Mouse (Mus musculus): Measurements from ENCODE around the gene Fam178b. TPM values are rescaled to one million over a fixed set of nuclear protein-coding genes. Genes with fewer than 3 reads are reported as not detected.

Fam178b gene
- polyA plus RNA-seq, 1 experiment from 2014 or later = not detected

GRCm38 (mm10) chr1:36593099-36593498, 89.9 kb downstream of the Fam178b start:
- Histone ChIP-seq H3K27ac (no peak overlapping the region), H3K79me2 (ENCODE audit: inconsistent target) (no peaks in the 10 kb centered on the region), H3K4me3 (ENCODE audit: inconsistent target) (no peak overlapping the region), H3K36me3 (ENCODE audit: inconsistent target) (no peaks in the 10 kb centered on the region)
- 33% methylated on average over 1 of the region's 1 CpGs for WGBS (ENCODE audit: missing documents)

GRCm38 (mm10) chr1:36591408-36591807, 91.6 kb downstream of the Fam178b start:
- Histone ChIP-seq H3K4me3 (ENCODE audit: inconsistent target) (no peak overlapping the region), H3K36me3 (ENCODE audit: inconsistent target) (no peaks in the 10 kb centered on the region), H3K79me2 (ENCODE audit: inconsistent target) (no peaks in the 10 kb centered on the region), H3K27ac (no peak overlapping the region)
- 5% methylated on average over 2 of the region's 2 CpGs for WGBS (ENCODE audit: missing documents)

- Histone ChIP-seq H3K36me3 (ENCODE audit: inconsistent target) (no peaks in the 10 kb centered on the region), H3K4me3 (ENCODE audit: inconsistent target) (no peak overlapping the region), H3K79me2 (ENCODE audit: inconsistent target) (no peaks in the 10 kb centered on the region), H3K27ac (no peak overlapping the region)
- 94% methylated on average over 9 of the region's 9 CpGs for whole genome bisulfite sequencing (ENCODE audit: missing documents)
Observed at GRCm38 (mm10) chr1:36590664-36591063, 92.3 kb downstream of the Fam178b start.

GRCm38 (mm10) chr1:36589486-36589885, 93.5 kb downstream of the Fam178b start:
- H3K79me2 ChIP-seq (ENCODE audit: inconsistent target) = no peaks in the 10 kb centered on the region
- 83% methylated on average over 6 of the region's 6 CpGs for WGBS (ENCODE audit: missing documents)

GRCm38 (mm10) chr1:36588476-36589450, 94.2 kb downstream of the Fam178b start:
- Histone ChIP-seq H3K27ac (no peak overlapping the region), H3K36me3 (ENCODE audit: inconsistent target) (no peaks in the 10 kb centered on the region), H3K4me3 (ENCODE audit: inconsistent target) (no peak overlapping the region), H3K79me2 (ENCODE audit: inconsistent target) (no peaks in the 10 kb centered on the region)
- WGBS (ENCODE audit: missing documents) = 75% methylated on average over 12 of the region's 13 CpGs

More at GRCm38 (mm10) chr1:36589486-36589885, 93.5 kb downstream of the Fam178b start:
- no peaks in the 10 kb centered on the region for H3K36me3 ChIP-seq (ENCODE audit: inconsistent target)
- H3K4me3 ChIP-seq (ENCODE audit: inconsistent target) = no peak overlapping the region
- no peak overlapping the region for H3K27ac ChIP-seq

GRCm38 (mm10) chr1:36587860-36588259, 95.1 kb downstream of the Fam178b start:
- Histone ChIP-seq H3K4me3 (ENCODE audit: inconsistent target) (no peak overlapping the region), H3K27ac (no peak overlapping the region), H3K79me2 (ENCODE audit: inconsistent target) (no peaks in the 10 kb centered on the region), H3K36me3 (ENCODE audit: inconsistent target) (no peaks in the 10 kb centered on the region)
- WGBS (ENCODE audit: missing documents) = 90% methylated on average over 6 of the region's 6 CpGs

- Histone ChIP-seq H3K4me3 (ENCODE audit: inconsistent target) (no peak overlapping the region), H3K36me3 (ENCODE audit: inconsistent target) (no peaks in the 10 kb centered on the region), H3K79me2 (ENCODE audit: inconsistent target) (no peaks in the 10 kb centered on the region), H3K27ac (no peak overlapping the region)
- WGBS (ENCODE audit: missing documents) = 93% methylated on average over 4 of the region's 4 CpGs
Observed at GRCm38 (mm10) chr1:36586288-36586687, 96.7 kb downstream of the Fam178b start.

- Histone ChIP-seq H3K36me3 (ENCODE audit: inconsistent target) (no peaks in the 10 kb centered on the region), H3K4me3 (ENCODE audit: inconsistent target) (no peak overlapping the region), H3K27ac (no peak overlapping the region), H3K79me2 (ENCODE audit: inconsistent target) (no peaks in the 10 kb centered on the region)
- 88% methylated on average over 8 of the region's 8 CpGs for WGBS (ENCODE audit: missing documents)
Observed at GRCm38 (mm10) chr1:36583408-36584116, 99.4 kb downstream of the Fam178b start.

- Histone ChIP-seq H3K79me2 (ENCODE audit: inconsistent target) (no peaks in the 10 kb centered on the region), H3K36me3 (ENCODE audit: inconsistent target) (no peaks in the 10 kb centered on the region), H3K27ac (no peak overlapping the region), H3K4me3 (ENCODE audit: inconsistent target) (no peak overlapping the region)
- WGBS (ENCODE audit: missing documents) = 86% methylated on average over 8 of the region's 8 CpGs
Observed at GRCm38 (mm10) chr1:36582211-36582610, 100.8 kb downstream of the Fam178b start.

GRCm38 (mm10) chr1:36581260-36581659, 101.7 kb downstream of the Fam178b start:
- Histone ChIP-seq H3K79me2 (ENCODE audit: inconsistent target) (no peaks in the 10 kb centered on the region), H3K4me3 (ENCODE audit: inconsistent target) (no peak overlapping the region), H3K27ac (no peak overlapping the region), H3K36me3 (ENCODE audit: inconsistent target) (no peaks in the 10 kb centered on the region)
- 95% methylated on average over 5 of the region's 5 CpGs for WGBS (ENCODE audit: missing documents)

- no peaks in the 10 kb centered on the region for H3K36me3 ChIP-seq (ENCODE audit: inconsistent target)
- 41% methylated on average over 17 of the region's 17 CpGs for WGBS (ENCODE audit: missing documents)
- H3K4me3 ChIP-seq (ENCODE audit: inconsistent target) = no peak overlapping the region
- no peak overlapping the region for H3K27ac ChIP-seq
- H3K79me2 ChIP-seq (ENCODE audit: inconsistent target) = no peaks in the 10 kb centered on the region
Observed at GRCm38 (mm10) chr1:36580384-36581207, 102.4 kb downstream of the Fam178b start.

- no peaks in the 10 kb centered on the region for H3K36me3 ChIP-seq (ENCODE audit: inconsistent target)
- H3K79me2 ChIP-seq (ENCODE audit: inconsistent target) = no peaks in the 10 kb centered on the region
- 81% methylated on average over 5 of the region's 6 CpGs for whole genome bisulfite sequencing (ENCODE audit: missing documents)
- H3K4me3 ChIP-seq (ENCODE audit: inconsistent target) = no peak overlapping the region
- H3K27ac ChIP-seq = no peak overlapping the region
Observed at GRCm38 (mm10) chr1:36579974-36580383, 103.0 kb downstream of the Fam178b start.

GRCm38 (mm10) chr1:36576991-36577675, 105.8 kb downstream of the Fam178b start:
- H3K27ac ChIP-seq = no peak overlapping the region
- H3K4me3 ChIP-seq (ENCODE audit: inconsistent target) = no peak overlapping the region
- no peaks in the 10 kb centered on the region for H3K79me2 ChIP-seq (ENCODE audit: inconsistent target)
- 85% methylated on average over 6 of the region's 6 CpGs for WGBS (ENCODE audit: missing documents)
- no peaks in the 10 kb centered on the region for H3K36me3 ChIP-seq (ENCODE audit: inconsistent target)

- H3K27ac ChIP-seq = no peak overlapping the region
- H3K79me2 ChIP-seq (ENCODE audit: inconsistent target) = no peaks in the 10 kb centered on the region
- H3K36me3 ChIP-seq (ENCODE audit: inconsistent target) = no peaks in the 10 kb centered on the region
- 87% methylated on average over 6 of the region's 6 CpGs for WGBS (ENCODE audit: missing documents)
- H3K4me3 ChIP-seq (ENCODE audit: inconsistent target) = no peak overlapping the region
Observed at GRCm38 (mm10) chr1:36575347-36575746, 107.6 kb downstream of the Fam178b start.
